Mouse (Mus musculus) G1E (cell line): ENCODE results near the gene Scarf1.

ENCODE experiments used
- CTCF ChIP-seq: IDR thresholded peaks from 2 replicates; pipeline ENCODE4 v1.5.1; 2012; ENCODE audit warnings: low read depth, low read length, inconsistent platforms, mixed read lengths
- GATA1 ChIP-seq: IDR thresholded peaks from 2 replicates; pipeline ENCODE4 v1.6.1; 2012; ENCODE audit warnings: borderline replicate concordance, low read length, inconsistent platforms, mixed read lengths
- GATA2 ChIP-seq: IDR thresholded peaks from 2 replicates; pipeline ENCODE4 v1.6.1; 2012; ENCODE audit warnings: low read depth, low read length, inconsistent platforms, borderline replicate concordance
- TAL1 ChIP-seq: conservative IDR thresholded peaks from 2 replicates; pipeline ENCODE4 v1.6.1; 2012; ENCODE audit warnings: low read depth, low read length, inconsistent platforms, mixed read lengths

DNA sequence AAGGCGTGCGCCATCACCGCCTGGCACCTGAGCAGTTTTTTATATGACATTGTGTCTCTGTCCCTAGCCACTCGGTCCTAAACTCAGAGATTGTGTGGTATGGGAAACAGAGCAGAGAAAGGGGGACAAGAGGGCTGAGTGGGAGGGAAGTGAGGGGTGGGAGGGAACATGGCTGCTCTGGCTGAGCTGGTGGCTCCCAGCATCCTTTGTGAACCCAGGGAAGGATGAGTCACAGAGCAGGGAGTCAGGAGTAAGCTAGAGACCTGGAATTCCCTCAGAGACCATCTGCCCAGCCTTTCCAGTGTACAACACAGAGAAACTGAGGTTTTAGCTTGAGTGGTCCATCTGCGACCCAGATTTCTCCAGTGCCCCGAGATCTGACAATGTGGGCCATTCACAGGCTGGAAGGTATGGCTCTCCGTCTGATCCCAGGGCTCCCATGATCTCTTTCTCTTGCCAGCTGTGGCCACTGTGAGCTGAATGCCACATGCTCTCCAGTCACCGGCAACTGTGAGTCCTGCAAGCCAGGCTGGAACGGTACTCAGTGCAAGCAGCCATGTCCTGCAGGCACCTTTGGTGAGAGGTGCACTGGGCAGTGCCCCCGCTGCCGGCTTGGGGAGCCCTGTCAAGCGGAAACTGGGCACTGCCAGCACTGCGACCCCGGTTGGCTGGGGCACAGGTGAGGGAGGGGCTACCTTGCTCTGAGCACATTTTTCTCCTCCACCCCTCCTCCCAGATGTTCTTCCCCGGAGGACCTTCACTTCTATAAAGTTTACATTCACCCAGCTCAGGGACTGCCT, 6.7 kb downstream of the Scarf1 start:
- no peak for TF ChIP-seq CTCF
- no peak for TF ChIP-seq TAL1
- TF ChIP-seq GATA1: no peak
- TF ChIP-seq GATA2: no peak
